Mouse (Mus musculus) heart, embryonic 11.5 days (tissue): ENCODE measurements around the gene Nop2. TPM values are rescaled to one million over a fixed set of nuclear protein-coding genes. Genes with fewer than 3 reads are reported as not detected.
A peak's percentile ranks its signal among the peaks of the same experiment; 100 is the strongest.

Source experiments
- ATAC-seq: fragments of 200-750 bp; cut with Nextera tagmentation; replicated peaks from 2 replicates; pipeline ENCODE4 v1.8.0; 2017; ENCODE audit warnings: moderate library complexity; ENCODE audit not compliant: insufficient number of reproducible peaks, low FRiP score, low TSS enrichment
- H3K27ac ChIP-seq: fragments of 300-500 bp; sonication (generic); 2 replicates; pipeline ENCODE4 v1.5.1; 2014; ENCODE audit warnings: mild to moderate bottlenecking, low read depth, low read length
- H3K27me3 ChIP-seq: fragments of 300-500 bp; sonication (generic); 2 replicates; pipeline ENCODE4 v1.6.1; 2014; ENCODE audit warnings: mild to moderate bottlenecking, low read length, mixed read lengths; ENCODE audit not compliant: control insufficient read depth, insufficient read depth
- H3K36me3 ChIP-seq: fragments of 300-500 bp; sonication (generic); 2 replicates; pipeline ENCODE4 v1.6.1; 2014; ENCODE audit warnings: mild to moderate bottlenecking, low read length, moderate library complexity, mixed read lengths; ENCODE audit not compliant: control insufficient read depth, insufficient read depth
- H3K4me1 ChIP-seq: fragments of 300-500 bp; sonication (generic); 2 replicates; pipeline ENCODE4 v1.6.1; 2014; ENCODE audit warnings: low read length; ENCODE audit not compliant: control insufficient read depth, insufficient read depth
- H3K4me2 ChIP-seq: fragments of 300-500 bp; sonication (generic); 2 replicates; pipeline ENCODE4 v1.6.1; 2014; ENCODE audit warnings: mild to moderate bottlenecking, moderate library complexity
- H3K4me3 ChIP-seq: fragments of 300-500 bp; sonication (generic); 2 replicates; pipeline ENCODE4 v1.5.1; 2014; ENCODE audit warnings: low read depth, low read length
- H3K9ac ChIP-seq: fragments of 300-500 bp; sonication (generic); 2 replicates; pipeline ENCODE4 v1.6.1; 2014; ENCODE audit warnings: mild to moderate bottlenecking, low read depth, low read length, moderate library complexity
- H3K9me3 ChIP-seq: fragments of 300-500 bp; sonication (generic); replicated peaks from 2 replicates; pipeline ENCODE4 v1.6.1; 2016; ENCODE audit warnings: low read length; ENCODE audit not compliant: control insufficient read depth
- WGBS: fragments of 180-500 bp; shearing (Covaris S2); extraction: QIAGEN DNeasy Blood & Tissue Kit; methylation state at CpG from one replicate; pipeline ENCODE4 v1.1.7; 2014; ENCODE audit not compliant: insufficient replicate concordance; 5-methylcytosine and 5-hydroxymethylcytosine counted together
- polyA plus RNA-seq: library from polyadenylated mRNA; unstranded; fragments of >200 nt; fragmentation: Nextera tagmentation; extraction: Ambion mirVana; gene quantifications from 2 replicates; pipeline ENCODE4 v1.2.1, GENCODE M21; 2014

Gene Nop2
- polyA plus RNA-seq, 1 experiment from 2014 or later, result 50.7 TPM

- H3K36me3 ChIP-seq, result peaks cover 36% of the 10 kb centered on the region
Observed at GRCm38 (mm10) chr6:125166051-125166751, 34.5 kb downstream of the Nop2 start, which contains the start of gene Gapdh. Gapdh (minus strand) TSS chr6:125166467.

GRCm38 (mm10) chr6:125166861-125167650, 35.3 kb downstream of the Nop2 start:
- Histone ChIP-seq H3K4me2 (peak overlapping the region; percentile 94), H3K4me1 (peaks cover 20% of the 10 kb centered on the region), H3K9me3 (no peaks in the 10 kb centered on the region), H3K36me3 (peaks cover 43% of the 10 kb centered on the region), H3K27me3 (no peaks in the 10 kb centered on the region), H3K4me3 (peak overlapping the region; percentile 95), H3K9ac (peak overlapping the region; percentile 100), H3K27ac (peak overlapping the region; percentile 98)
- peak; percentile 37; the same call in 1 of the 2 replicates for ATAC-seq
- WGBS, result 14% methylated on average over 8 of the region's 10 CpGs

More at GRCm38 (mm10) chr6:125166051-125166751, 34.5 kb downstream of the Nop2 start, which contains the start of gene Gapdh:
- Histone ChIP-seq H3K4me2 (peak within 1 kb of the TSS; percentile 94), H3K27me3 (no peaks in the 10 kb centered on the region), H3K9ac (peak within 1 kb of the TSS; percentile 100), H3K4me3 (peak within 1 kb of the TSS; percentile 95), H3K27ac (peak within 1 kb of the TSS; percentile 98), H3K4me1 (peaks cover 25% of the 10 kb centered on the region), H3K9me3 (no peaks in the 10 kb centered on the region)
- under 1% methylated on average over 18 of the region's 18 CpGs for WGBS
- ATAC-seq, result peak; percentile 77

GRCm38 (mm10) chr6:125168086-125168485, 36.4 kb downstream of the Nop2 start:
- Histone ChIP-seq H3K9me3 (no peaks in the 10 kb centered on the region), H3K9ac (no peak overlapping the region), H3K4me2 (no peak overlapping the region), H3K4me1 (peaks cover 20% of the 10 kb centered on the region), H3K4me3 (no peak overlapping the region), H3K27ac (no peak overlapping the region), H3K36me3 (peaks cover 53% of the 10 kb centered on the region), H3K27me3 (no peaks in the 10 kb centered on the region)
- ATAC-seq, result no peak
- 90% methylated on average over 14 of the region's 14 CpGs for whole genome bisulfite sequencing

GRCm38 (mm10) chr6:125170194-125170593, 38.5 kb downstream of the Nop2 start:
- no peak overlapping the region for H3K4me2 ChIP-seq
- no peak overlapping the region for H3K27ac ChIP-seq
- no peak for ATAC-seq
- WGBS, result 74% methylated on average over 6 of the region's 6 CpGs
- H3K4me1 ChIP-seq, result peaks cover 13% of the 10 kb centered on the region
- H3K4me3 ChIP-seq, result no peak overlapping the region
- H3K36me3 ChIP-seq, result peaks cover 51% of the 10 kb centered on the region
- no peak overlapping the region for H3K9ac ChIP-seq
- no peaks in the 10 kb centered on the region for H3K9me3 ChIP-seq
- no peaks in the 10 kb centered on the region for H3K27me3 ChIP-seq

- Histone ChIP-seq H3K4me1 (peaks cover 5% of the 10 kb centered on the region), H3K27ac (no peak overlapping the region), H3K4me3 (no peak overlapping the region), H3K36me3 (peaks cover 70% of the 10 kb centered on the region), H3K27me3 (no peaks in the 10 kb centered on the region), H3K9me3 (no peaks in the 10 kb centered on the region), H3K4me2 (no peak overlapping the region), H3K9ac (no peak overlapping the region)
- ATAC-seq, result no peak
- WGBS, result 77% methylated on average over 2 of the region's 2 CpGs
Observed at GRCm38 (mm10) chr6:125172474-125172873, 40.8 kb downstream of the Nop2 start.

GRCm38 (mm10) chr6:125173256-125173655, 41.5 kb downstream of the Nop2 start:
- H3K4me2 ChIP-seq, result no peak overlapping the region
- peaks cover 75% of the 10 kb centered on the region for H3K36me3 ChIP-seq
- no peak overlapping the region for H3K27ac ChIP-seq
- no peaks in the 10 kb centered on the region for H3K9me3 ChIP-seq
- ATAC-seq, result no peak
- no peaks in the 10 kb centered on the region for H3K4me1 ChIP-seq
- 95% methylated on average over 7 of the region's 7 CpGs for WGBS
- no peak overlapping the region for H3K4me3 ChIP-seq
- H3K27me3 ChIP-seq, result no peaks in the 10 kb centered on the region
- no peak overlapping the region for H3K9ac ChIP-seq

- H3K4me1 ChIP-seq, result no peaks in the 10 kb centered on the region
- no peak overlapping the region for H3K4me2 ChIP-seq
- peaks cover 80% of the 10 kb centered on the region for H3K36me3 ChIP-seq
- H3K4me3 ChIP-seq, result no peak overlapping the region
- ATAC-seq, result no peak
- no peaks in the 10 kb centered on the region for H3K9me3 ChIP-seq
- no peak overlapping the region for H3K9ac ChIP-seq
- H3K27me3 ChIP-seq, result no peaks in the 10 kb centered on the region
- H3K27ac ChIP-seq, result no peak overlapping the region
- WGBS, result 93% methylated on average over 5 of the region's 5 CpGs
Observed at GRCm38 (mm10) chr6:125175469-125175868, 43.8 kb downstream of the Nop2 start.

- peaks cover 81% of the 10 kb centered on the region for H3K36me3 ChIP-seq
- H3K9ac ChIP-seq, result no peak overlapping the region
- 91% methylated on average over 7 of the region's 7 CpGs for WGBS
- H3K4me2 ChIP-seq, result no peak overlapping the region
- no peaks in the 10 kb centered on the region for H3K27me3 ChIP-seq
- H3K4me3 ChIP-seq, result no peak overlapping the region
- H3K4me1 ChIP-seq, result no peaks in the 10 kb centered on the region
- no peaks in the 10 kb centered on the region for H3K9me3 ChIP-seq
- ATAC-seq, result no peak
- no peak overlapping the region for H3K27ac ChIP-seq
Observed at GRCm38 (mm10) chr6:125179601-125180000, 47.9 kb downstream of the Nop2 start.
